Mouse (Mus musculus) E14TG2a.4 (cell line): Measurements from ENCODE around the gene Nfib.

Experiments
- CTCF ChIP-seq: conservative IDR thresholded peaks from 2 replicates; pipeline ENCODE4 v1.5.1; 2014; ENCODE audit warnings: low read length
- POU5F1 ChIP-seq: IDR thresholded peaks from 2 replicates; pipeline ENCODE4 v1.6.1; 2014; ENCODE audit warnings: low read length, borderline replicate concordance

GRCm38 (mm10) chr4:82474334-82474733, 231.2 kb downstream of the Nfib start:
- TF ChIP-seq CTCF (no peak), POU5F1 (no peak)
